Mouse (Mus musculus): ENCODE results near the gene Olfr1209. TPM values are rescaled to one million over a fixed set of nuclear protein-coding genes. Genes with fewer than 3 reads are reported as not detected.

The Olfr1209 gene
- polyA plus RNA-seq (2014; fragmentation: Nextera tagmentation; extraction: Ambion mirVana) = not detected in 2 replicates

DNA sequence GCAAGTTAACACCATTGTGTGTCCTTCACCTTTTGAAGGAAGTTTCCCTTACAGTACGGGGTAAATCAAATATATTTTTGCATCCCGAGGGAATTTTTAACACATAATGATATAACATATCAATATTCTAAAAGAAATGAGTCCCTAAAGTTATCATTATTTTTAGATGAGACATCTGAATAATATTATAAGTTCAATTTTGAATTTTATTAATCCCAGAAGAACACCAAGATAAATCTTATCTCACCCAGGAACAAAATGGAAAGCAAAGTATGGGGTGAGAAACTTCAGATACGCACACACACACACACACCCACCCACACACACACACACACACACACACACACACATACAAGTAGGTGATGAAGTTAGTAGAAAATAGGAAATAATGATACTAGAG, at the start of gene Olfr1209:
Gene Olfr1209 (minus strand): TSS at position 101 of the 400 bp plus-strand sequence.
- 76% methylated on average over 3 of the region's 3 CpGs for WGBS
- ATAC-seq (ENCODE audit: insufficient number of reproducible peaks, insufficient read depth, low FRiP score, low read depth) = no peak

DNA sequence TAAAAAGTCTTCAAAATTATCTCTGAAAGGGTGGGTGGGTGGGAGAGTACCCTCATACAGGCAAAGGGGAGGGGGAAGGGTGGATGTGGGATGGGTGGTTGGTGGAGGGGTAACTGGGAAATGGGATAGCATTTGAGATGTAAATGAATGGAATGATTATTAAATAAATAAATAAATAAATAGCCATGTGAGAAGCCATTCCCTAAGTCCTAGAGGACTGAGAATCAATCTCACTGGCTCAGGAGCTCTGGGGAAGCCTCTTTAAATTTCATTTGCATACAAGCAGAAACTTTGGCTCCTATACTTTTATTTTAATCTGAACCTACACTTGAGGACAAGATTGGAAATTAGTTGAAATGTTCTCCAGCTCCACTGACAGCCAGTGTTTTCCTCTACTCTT, 38.7 kb upstream of the Olfr1209 start, which contains the start of gene Olfr1212:
Gene Olfr1212 (plus strand): TSS at position 301 of the 400 bp plus-strand sequence.
- H3K27ac ChIP-seq (replicated peaks in 1 of 2; ENCODE audit: control insufficient read depth in 1 of 2, insufficient read depth in 1 of 2, low read depth in 2 of 2, low read length in 2 of 2) = no peak within 1 kb of the TSS
- H3K4me2 ChIP-seq (ENCODE audit: low read length) = no peak within 1 kb of the TSS
- no peaks in the 10 kb centered on the region for H3K4me1 ChIP-seq (ENCODE audit: control insufficient read depth in 2 of 2, insufficient read depth in 2 of 2, low read length in 2 of 2)
- no peak for ATAC-seq (ENCODE audit: insufficient number of reproducible peaks, insufficient read depth, low FRiP score, low read depth)
- no peaks in the 10 kb centered on the region for H3K27me3 ChIP-seq (ENCODE audit: control insufficient read depth, insufficient read depth, low read length)
- H3K36me3 ChIP-seq (ENCODE audit: control insufficient read depth, insufficient read depth, low read length) = no peaks in the 10 kb centered on the region
- no peak within 1 kb of the TSS for H3K9ac ChIP-seq (ENCODE audit: low read length)
- H3K9me3 ChIP-seq (ENCODE audit: control insufficient read depth, low read length) = no peaks in the 10 kb centered on the region
- no peak within 1 kb of the TSS for H3K4me3 ChIP-seq (ENCODE audit: control insufficient read depth in 1 of 2, insufficient read depth in 1 of 2, low read depth in 1 of 2, low read length in 2 of 2)

More for the DNA sequence above, at the start of gene Olfr1209:
- Histone ChIP-seq H3K9ac (ENCODE audit: low read length) (no peak within 1 kb of the TSS), H3K27ac (replicated peaks in 1 of 2; ENCODE audit: control insufficient read depth in 1 of 2, insufficient read depth in 1 of 2, low read depth in 2 of 2, low read length in 2 of 2) (no peak within 1 kb of the TSS), H3K4me3 (ENCODE audit: control insufficient read depth in 1 of 2, insufficient read depth in 1 of 2, low read depth in 1 of 2, low read length in 2 of 2) (no peak within 1 kb of the TSS), H3K9me3 (ENCODE audit: control insufficient read depth, low read length) (no peaks in the 10 kb centered on the region), H3K4me1 (ENCODE audit: control insufficient read depth in 2 of 2, insufficient read depth in 2 of 2, low read length in 2 of 2) (no peaks in the 10 kb centered on the region), H3K27me3 (ENCODE audit: control insufficient read depth, insufficient read depth, low read length) (no peaks in the 10 kb centered on the region), H3K4me2 (ENCODE audit: low read length) (no peak within 1 kb of the TSS), H3K36me3 (ENCODE audit: control insufficient read depth, insufficient read depth, low read length) (no peaks in the 10 kb centered on the region)

DNA sequence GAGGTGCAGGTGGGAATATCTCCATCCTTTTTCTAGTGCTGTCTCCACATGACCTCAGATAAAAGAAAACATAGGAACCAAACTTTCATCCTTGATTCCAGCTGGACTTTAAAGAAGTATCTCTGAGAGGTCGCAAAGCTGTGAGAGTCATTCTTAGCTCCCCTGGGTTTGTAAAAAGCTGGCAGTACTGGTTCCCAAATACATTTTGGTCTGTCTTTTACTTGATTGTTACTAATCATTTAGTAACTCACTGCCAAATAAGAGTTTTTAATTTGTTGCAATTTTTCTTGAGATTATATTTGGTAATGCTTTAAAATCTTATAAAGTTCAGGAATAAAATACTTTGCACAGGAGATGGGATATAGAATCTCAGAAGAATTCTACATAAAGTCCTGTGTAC, 23.1 kb upstream of the Olfr1209 start, which contains the start of gene Olfr1211:
Gene Olfr1211 (minus strand): TSS at position 101 of the 400 bp plus-strand sequence.
- H3K36me3 ChIP-seq (ENCODE audit: control insufficient read depth, insufficient read depth, low read length) = no peaks in the 10 kb centered on the region
- H3K9me3 ChIP-seq (ENCODE audit: control insufficient read depth, low read length) = no peaks in the 10 kb centered on the region
- no peak within 1 kb of the TSS for H3K27ac ChIP-seq (replicated peaks in 1 of 2; ENCODE audit: control insufficient read depth in 1 of 2, insufficient read depth in 1 of 2, low read depth in 2 of 2, low read length in 2 of 2)
- H3K9ac ChIP-seq (ENCODE audit: low read length) = no peak within 1 kb of the TSS
- H3K4me3 ChIP-seq (ENCODE audit: control insufficient read depth in 1 of 2, insufficient read depth in 1 of 2, low read depth in 1 of 2, low read length in 2 of 2) = no peak within 1 kb of the TSS
- ATAC-seq (ENCODE audit: insufficient number of reproducible peaks, insufficient read depth, low FRiP score, low read depth) = no peak
- H3K4me2 ChIP-seq (ENCODE audit: low read length) = no peak within 1 kb of the TSS
- H3K4me1 ChIP-seq (ENCODE audit: control insufficient read depth in 2 of 2, insufficient read depth in 2 of 2, low read length in 2 of 2) = no peaks in the 10 kb centered on the region
- WGBS = 80% methylated on average over 1 of the region's 1 CpGs
- no peaks in the 10 kb centered on the region for H3K27me3 ChIP-seq (ENCODE audit: control insufficient read depth, insufficient read depth, low read length)

DNA sequence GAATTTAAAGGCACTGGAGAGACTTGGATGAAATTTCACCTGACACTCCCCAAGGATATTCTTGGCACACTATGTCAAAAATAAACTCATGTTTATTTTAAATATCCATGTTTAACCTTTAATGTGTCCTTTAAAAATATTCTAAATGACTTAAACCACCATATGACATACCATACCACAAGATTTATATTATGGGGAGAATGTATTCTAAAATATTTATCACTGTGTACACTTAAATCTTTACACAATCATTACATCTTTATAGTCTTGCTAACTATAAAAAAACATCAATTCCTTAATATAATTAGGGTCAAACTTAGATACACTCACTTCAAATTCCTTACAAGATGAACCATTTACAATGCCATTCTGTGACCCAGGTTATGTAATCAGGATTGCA, 12.7 kb downstream of the Olfr1209 start, which contains the start of gene Olfr1208:
Gene Olfr1208 (minus strand): TSS at position 101 of the 400 bp plus-strand sequence.
- Histone ChIP-seq H3K4me3 (ENCODE audit: control insufficient read depth in 1 of 2, insufficient read depth in 1 of 2, low read depth in 1 of 2, low read length in 2 of 2) (no peak within 1 kb of the TSS), H3K27me3 (ENCODE audit: control insufficient read depth, insufficient read depth, low read length) (no peaks in the 10 kb centered on the region), H3K4me1 (ENCODE audit: control insufficient read depth in 2 of 2, insufficient read depth in 2 of 2, low read length in 2 of 2) (no peaks in the 10 kb centered on the region), H3K27ac (replicated peaks in 1 of 2; ENCODE audit: control insufficient read depth in 1 of 2, insufficient read depth in 1 of 2, low read depth in 2 of 2, low read length in 2 of 2) (no peak within 1 kb of the TSS), H3K9ac (ENCODE audit: low read length) (no peak within 1 kb of the TSS), H3K36me3 (ENCODE audit: control insufficient read depth, insufficient read depth, low read length) (no peaks in the 10 kb centered on the region), H3K9me3 (ENCODE audit: control insufficient read depth, low read length) (no peaks in the 10 kb centered on the region), H3K4me2 (ENCODE audit: low read length) (no peak within 1 kb of the TSS)
- ATAC-seq (ENCODE audit: insufficient number of reproducible peaks, insufficient read depth, low FRiP score, low read depth) = no peak

DNA sequence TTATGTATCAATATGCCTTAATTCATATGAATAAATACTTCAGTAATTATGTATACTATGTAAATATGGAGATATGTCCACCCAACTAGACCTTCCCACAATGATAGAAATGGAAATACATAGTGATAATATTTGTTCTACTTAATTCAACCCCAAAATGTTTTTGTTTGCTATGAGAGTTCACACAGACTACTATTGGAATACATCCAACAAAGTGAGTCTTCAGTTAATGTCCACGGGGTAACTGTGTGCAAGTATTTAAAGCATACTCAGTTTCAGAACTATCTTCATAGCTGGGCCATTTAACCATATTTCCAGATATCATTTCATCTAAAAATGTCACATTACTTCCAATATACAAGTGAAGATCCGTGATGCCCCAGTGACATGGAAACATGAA, 52.0 kb downstream of the Olfr1209 start, which contains the start of gene Olfr1206:
Gene Olfr1206 (plus strand): TSS at position 301 of the 400 bp plus-strand sequence.
- Histone ChIP-seq H3K4me1 (ENCODE audit: control insufficient read depth in 2 of 2, insufficient read depth in 2 of 2, low read length in 2 of 2) (no peaks in the 10 kb centered on the region), H3K9ac (ENCODE audit: low read length) (no peak within 1 kb of the TSS), H3K4me2 (ENCODE audit: low read length) (no peak within 1 kb of the TSS), H3K9me3 (ENCODE audit: control insufficient read depth, low read length) (no peaks in the 10 kb centered on the region), H3K4me3 (ENCODE audit: control insufficient read depth in 1 of 2, insufficient read depth in 1 of 2, low read depth in 1 of 2, low read length in 2 of 2) (no peak within 1 kb of the TSS), H3K27ac (replicated peaks in 1 of 2; ENCODE audit: control insufficient read depth in 1 of 2, insufficient read depth in 1 of 2, low read depth in 2 of 2, low read length in 2 of 2) (no peak within 1 kb of the TSS), H3K27me3 (ENCODE audit: control insufficient read depth, insufficient read depth, low read length) (no peaks in the 10 kb centered on the region), H3K36me3 (ENCODE audit: control insufficient read depth, insufficient read depth, low read length) (no peaks in the 10 kb centered on the region)
- no peak for ATAC-seq (ENCODE audit: insufficient number of reproducible peaks, insufficient read depth, low FRiP score, low read depth)
- 73% methylated on average over 2 of the region's 2 CpGs for WGBS

Other genes with a start within 250 kb of the Olfr1209 start
- not detected in 2 replicates for gene Olfr1193, start 239.5 kb downstream of the Olfr1209 start, polyA plus RNA-seq (2014; fragmentation: Nextera tagmentation; extraction: Ambion mirVana)
- not detected in 2 replicates for gene Olfr1195, start 226.0 kb downstream of the Olfr1209 start, polyA plus RNA-seq (2014; fragmentation: Nextera tagmentation; extraction: Ambion mirVana)
- gene Olfr1196, start 210.6 kb downstream of the Olfr1209 start, polyA plus RNA-seq (2014; fragmentation: Nextera tagmentation; extraction: Ambion mirVana) = not detected in 2 replicates
- not detected in 2 replicates for gene Olfr1197, start 182.8 kb downstream of the Olfr1209 start, polyA plus RNA-seq (2014; fragmentation: Nextera tagmentation; extraction: Ambion mirVana)
- gene Olfr1198, start 163.8 kb downstream of the Olfr1209 start, polyA plus RNA-seq (2014; fragmentation: Nextera tagmentation; extraction: Ambion mirVana) = not detected in 2 replicates
- gene Olfr1199, start 154.7 kb downstream of the Olfr1209 start, polyA plus RNA-seq (2014; fragmentation: Nextera tagmentation; extraction: Ambion mirVana) = not detected in 2 replicates
- not detected in 2 replicates for gene Olfr1200, start 144.7 kb downstream of the Olfr1209 start, polyA plus RNA-seq (2014; fragmentation: Nextera tagmentation; extraction: Ambion mirVana)
- not detected in 2 replicates for gene Olfr1201, start 122.1 kb downstream of the Olfr1209 start, polyA plus RNA-seq (2014; fragmentation: Nextera tagmentation; extraction: Ambion mirVana)
- not detected in 2 replicates for gene Olfr1202, start 100.7 kb downstream of the Olfr1209 start, polyA plus RNA-seq (2014; fragmentation: Nextera tagmentation; extraction: Ambion mirVana)
- not detected in 2 replicates for gene Olfr1205, start 85.4 kb downstream of the Olfr1209 start, polyA plus RNA-seq (2014; fragmentation: Nextera tagmentation; extraction: Ambion mirVana)
- gene Olfr1204, start 65.9 kb downstream of the Olfr1209 start, polyA plus RNA-seq (2014; fragmentation: Nextera tagmentation; extraction: Ambion mirVana) = not detected in 2 replicates
- not detected in 2 replicates for gene Olfr1206, start 51.9 kb downstream of the Olfr1209 start, polyA plus RNA-seq (2014; fragmentation: Nextera tagmentation; extraction: Ambion mirVana)
- gene Olfr1208, start 12.8 kb downstream of the Olfr1209 start, polyA plus RNA-seq (2014; fragmentation: Nextera tagmentation; extraction: Ambion mirVana) = not detected in 2 replicates
- not detected in 2 replicates for gene Olfr1211, start 23.0 kb upstream of the Olfr1209 start, polyA plus RNA-seq (2014; fragmentation: Nextera tagmentation; extraction: Ambion mirVana)
- gene Olfr1212, start 38.8 kb upstream of the Olfr1209 start, polyA plus RNA-seq (2014; fragmentation: Nextera tagmentation; extraction: Ambion mirVana) = not detected in 2 replicates
- gene Gm13762, start 65.1 kb upstream of the Olfr1209 start, polyA plus RNA-seq (2014; fragmentation: Nextera tagmentation; extraction: Ambion mirVana) = not detected in 2 replicates
- not detected in 2 replicates for gene Olfr1214, start 77.5 kb upstream of the Olfr1209 start, polyA plus RNA-seq (2014; fragmentation: Nextera tagmentation; extraction: Ambion mirVana)
- gene Olfr1215, start 91.8 kb upstream of the Olfr1209 start, polyA plus RNA-seq (2014; fragmentation: Nextera tagmentation; extraction: Ambion mirVana) = not detected in 2 replicates
- not detected in 2 replicates for gene Olfr1216, start 103.2 kb upstream of the Olfr1209 start, polyA plus RNA-seq (2014; fragmentation: Nextera tagmentation; extraction: Ambion mirVana)
- not detected in 2 replicates for gene Olfr1217, start 116.9 kb upstream of the Olfr1209 start, polyA plus RNA-seq (2014; fragmentation: Nextera tagmentation; extraction: Ambion mirVana)
- not detected in 2 replicates for gene Olfr1218, start 146.0 kb upstream of the Olfr1209 start, polyA plus RNA-seq (2014; fragmentation: Nextera tagmentation; extraction: Ambion mirVana)
- not detected in 2 replicates for gene Olfr1219, start 168.4 kb upstream of the Olfr1209 start, polyA plus RNA-seq (2014; fragmentation: Nextera tagmentation; extraction: Ambion mirVana)
- not detected in 2 replicates for gene Olfr1220, start 191.7 kb upstream of the Olfr1209 start, polyA plus RNA-seq (2014; fragmentation: Nextera tagmentation; extraction: Ambion mirVana)
- not detected in 2 replicates for gene Olfr1221, start 202.1 kb upstream of the Olfr1209 start, polyA plus RNA-seq (2014; fragmentation: Nextera tagmentation; extraction: Ambion mirVana)
- not detected in 2 replicates for gene Olfr1222, start 217.9 kb upstream of the Olfr1209 start, polyA plus RNA-seq (2014; fragmentation: Nextera tagmentation; extraction: Ambion mirVana)
- not detected in 2 replicates for gene Olfr1223, start 236.4 kb upstream of the Olfr1209 start, polyA plus RNA-seq (2014; fragmentation: Nextera tagmentation; extraction: Ambion mirVana)
- gene Olfr1224-ps1, start 248.9 kb upstream of the Olfr1209 start, polyA plus RNA-seq (2014; fragmentation: Nextera tagmentation; extraction: Ambion mirVana) = not detected in 2 replicates